Mouse (Mus musculus) heart, adult 2 months (tissue): ENCODE data around the gene Tmem267.

Experiments used
- CTCF ChIP-seq: fragments of 200-600 bp; IDR thresholded peaks from 2 replicates; pipeline ENCODE4 v1.8.1; 2022; ENCODE audit warnings: antibody characterized with exemption, mild to moderate bottlenecking, moderate library complexity
- EP300 ChIP-seq: fragments of 200-500 bp; IDR thresholded peaks from 2 replicates; pipeline ENCODE4 v1.6.1; 2011; ENCODE audit warnings: low read depth, low read length, control low read depth; ENCODE audit not compliant: insufficient read depth
- POLR2A ChIP-seq: fragments of 200-500 bp; IDR thresholded peaks from 2 replicates; pipeline ENCODE4 v1.6.1; 2011; ENCODE audit warnings: mild to moderate bottlenecking, low read depth, low read length, control low read depth; ENCODE audit not compliant: insufficient read depth

GRCm38 (mm10) chr13:119637837-119638236 lies 150.0 kb downstream of the Tmem267 start:
- TF ChIP-seq CTCF (no peak), EP300 (no peak), POLR2A (no peak)
